ENCODE assay signal across 8 mouse cellular contexts in the genomic region with DNA sequence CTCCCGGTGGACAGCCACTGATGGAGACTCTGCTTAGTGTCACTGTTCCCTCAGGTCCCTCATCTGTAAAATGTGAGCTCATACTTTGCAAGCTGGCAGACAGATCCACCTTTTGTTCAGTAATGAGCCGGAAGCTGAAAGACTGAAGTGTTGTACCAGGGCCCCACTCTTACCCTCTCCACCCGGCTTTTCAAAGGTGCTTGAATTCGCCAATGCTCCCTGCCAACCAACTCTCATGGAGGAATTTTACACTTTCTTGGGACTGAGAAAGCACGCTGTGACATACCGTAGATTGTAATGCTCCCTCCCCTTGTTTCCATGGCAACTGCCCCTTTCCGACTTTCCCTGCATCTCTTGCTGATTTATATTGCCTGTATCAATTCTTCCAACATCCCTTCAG. TPM values are rescaled to one million over a fixed set of nuclear protein-coding genes. Genes with fewer than 3 reads are reported as not detected.
DNase-seq lines count a peak whose midpoint lies in the region; ATAC-seq lines count a peak whose summit lies in the region.

No protein-coding gene starts in this region.

- no peaks in the 10 kb centered on the region for H3K9me3 ChIP-seq in lung, embryonic 15.5 days
- no peaks in the 10 kb centered on the region for H3K9me3 ChIP-seq in neural tube, embryonic 15.5 days (replicated peaks)

- H3K4me3 ChIP-seq in lung, embryonic 15.5 days: peak overlapping the region; percentile 13; the same call in 1 of the 2 replicates
- H3K4me3 ChIP-seq in neural tube, embryonic 15.5 days (replicated peaks): no peak overlapping the region

- no peaks in the 10 kb centered on the region for H3K27me3 ChIP-seq in lung, embryonic 15.5 days
- H3K27me3 ChIP-seq in neural tube, embryonic 15.5 days (replicated peaks): no peaks in the 10 kb centered on the region

- H3K4me1 ChIP-seq in lung, embryonic 15.5 days: peaks cover 18% of the 10 kb centered on the region
- peaks cover 20% of the 10 kb centered on the region for H3K4me1 ChIP-seq in neural tube, embryonic 15.5 days

- H3K9ac ChIP-seq in lung, embryonic 15.5 days: no peak overlapping the region
- H3K9ac ChIP-seq in neural tube, embryonic 15.5 days (replicated peaks): no peak overlapping the region

- WGBS in lung, embryonic 15.5 days: 25% methylated on average over 7 of the region's 7 CpGs
- 5% methylated on average over 7 of the region's 7 CpGs for WGBS in neural tube, embryonic 15.5 days

- peaks cover 25% of the 10 kb centered on the region for H3K36me3 ChIP-seq in lung, embryonic 15.5 days
- peaks cover 25% of the 10 kb centered on the region for H3K36me3 ChIP-seq in neural tube, embryonic 15.5 days

- peak overlapping the region; percentile 88 for H3K27ac ChIP-seq in lung, embryonic 15.5 days
- H3K27ac ChIP-seq in neural tube, embryonic 15.5 days (replicated peaks): peak overlapping the region; percentile 48; the same call in 1 of the 2 replicates

- peak; percentile 27 for DNase-seq in right cerebral cortex, adult 18-20 months
- DNase-seq in right cerebral cortex, postnatal 36 days (ENCODE audit: low spot score in 2 of 2): no peak
- peak; percentile 63 for DNase-seq in forelimb bud, embryonic 11.5 days (ENCODE audit: low read depth, low spot score)
- no peak for DNase-seq in thymus, postnatal 0 days (ENCODE audit: low spot score)
- DNase-seq in frontal cortex, postnatal 25 days (ENCODE audit: low spot score in 2 of 2): no peak
- DNase-seq in adrenal gland, postnatal 14 days: no peak

- peak; percentile 40 for ATAC-seq in lung, embryonic 15.5 days (ENCODE audit: borderline replicate concordance, extremely low read depth, low FRiP score, low TSS enrichment)
- ATAC-seq in neural tube, embryonic 15.5 days (ENCODE audit: low FRiP score): peak; percentile 40

- peak overlapping the region; percentile 46 for H3K4me2 ChIP-seq in lung, embryonic 15.5 days
- H3K4me2 ChIP-seq in neural tube, embryonic 15.5 days: peak overlapping the region; percentile 40

RNA-seq across cellular contexts. Expression of a gene that starts 34.1 kb away (rescaled TPM):
- 0.24 and 0.56 TPM in 2 replicates for polyA plus RNA-seq in lung, embryonic 15.5 days (2015; fragmentation: Nextera tagmentation; extraction: Ambion mirVana)
- 0.14 and 0.58 TPM in 2 replicates for polyA plus RNA-seq in neural tube, embryonic 15.5 days (2015; fragmentation: Nextera tagmentation; extraction: Ambion mirVana)
- polyA plus RNA-seq in thymus, postnatal 0 days (2015; fragmentation: Nextera tagmentation; extraction: Ambion mirVana): 0.19 and 0.27 TPM in 2 replicates
- 2.3 and 3.0 TPM in 2 replicates for total RNA-seq in adrenal gland, postnatal 14 days (2021)

Comparison
In these comparisons a context has a peak if more than half of its experiments do, and no peak if none do; other contexts are left out.
1. DNase-seq: peak in right cerebral cortex, adult 18-20 months (single experiment) and forelimb bud, embryonic 11.5 days (single experiment); none in right cerebral cortex, postnatal 36 days (0 of 2), thymus, postnatal 0 days (single experiment), frontal cortex, postnatal 25 days (0 of 2) and adrenal gland, postnatal 14 days (single experiment).